Mouse (Mus musculus) forebrain, embryonic 12.5 days (tissue): ENCODE data around the gene Olfr459. TPM values are rescaled to one million over a fixed set of nuclear protein-coding genes. Genes with fewer than 3 reads are reported as not detected.

Source experiments
- ATAC-seq: fragments of 200-750 bp; cut with Nextera tagmentation; 2 replicates; pipeline ENCODE4 v1.8.0; 2017; ENCODE audit warnings: moderate TSS enrichment; ENCODE audit not compliant: low FRiP score
- H3K27ac ChIP-seq: fragments of 300-500 bp; sonication (generic); 2 replicates; pipeline ENCODE4 v1.5.1; 2016; ENCODE audit warnings: mild to moderate bottlenecking
- H3K27me3 ChIP-seq: fragments of 300-500 bp; sonication (generic); 2 replicates; pipeline ENCODE4 v1.6.1; 2016; ENCODE audit warnings: mild to moderate bottlenecking
- H3K36me3 ChIP-seq: fragments of 300-500 bp; sonication (generic); replicated peaks from 2 replicates; pipeline ENCODE4 v1.6.1; 2016; ENCODE audit warnings: mild to moderate bottlenecking
- H3K4me1 ChIP-seq: fragments of 300-500 bp; sonication (generic); 2 replicates; pipeline ENCODE4 v1.6.1; 2016
- H3K4me2 ChIP-seq: fragments of 300-500 bp; sonication (generic); 2 replicates; pipeline ENCODE4 v1.6.1; 2016; ENCODE audit warnings: mild to moderate bottlenecking, moderate library complexity
- H3K4me3 ChIP-seq: fragments of 300-500 bp; sonication (generic); replicated peaks from 2 replicates; pipeline ENCODE4 v1.5.1; 2016; ENCODE audit warnings: mild to moderate bottlenecking
- H3K9ac ChIP-seq: fragments of 300-500 bp; sonication (generic); 2 replicates; pipeline ENCODE4 v1.6.1; 2016; ENCODE audit warnings: mild to moderate bottlenecking
- H3K9me3 ChIP-seq: fragments of 300-500 bp; sonication (generic); 2 replicates; pipeline ENCODE4 v1.6.1; 2016
- WGBS: fragments of 180-500 bp; shearing (Covaris S2); methylation state at CpG from one replicate; pipeline ENCODE4 v1.1.7; 2016; 5-methylcytosine and 5-hydroxymethylcytosine counted together
- polyA plus RNA-seq: library from polyadenylated mRNA; unstranded; fragments of >200 nt; fragmentation: Nextera tagmentation; extraction: Ambion mirVana; gene quantifications from 2 replicates; pipeline ENCODE4 v1.2.1, GENCODE M21; 2016

The Olfr459 gene
- polyA plus RNA-seq, 1 experiment from 2014 or later = not detected

DNA sequence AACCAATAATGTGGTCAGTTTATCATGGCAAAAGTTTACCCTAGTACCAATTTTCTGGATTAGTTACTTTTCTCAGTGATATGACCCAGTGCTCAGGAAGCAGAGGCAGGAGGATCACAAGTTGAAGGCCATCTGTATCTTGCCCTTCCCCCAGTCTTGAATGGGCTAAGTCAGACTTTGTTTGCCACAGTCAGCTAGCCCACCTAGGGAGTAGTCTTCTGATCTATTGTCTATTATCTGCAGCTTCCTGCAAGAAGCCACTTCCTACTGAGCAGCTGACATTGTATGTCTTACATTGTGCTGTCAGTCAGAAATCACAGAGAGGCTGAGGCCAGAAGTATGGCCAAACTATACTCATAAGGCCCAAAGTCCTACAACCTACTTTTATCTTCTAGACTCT is 33.9 kb downstream of the Olfr459 start:
- no peaks in the 10 kb centered on the region for H3K36me3 ChIP-seq
- no peak overlapping the region for H3K9ac ChIP-seq
- no peak overlapping the region for H3K27ac ChIP-seq
- H3K27me3 ChIP-seq = no peaks in the 10 kb centered on the region
- no peaks in the 10 kb centered on the region for H3K4me1 ChIP-seq
- no peaks in the 10 kb centered on the region for H3K9me3 ChIP-seq
- H3K4me3 ChIP-seq = no peak overlapping the region
- no peak for ATAC-seq
- no peak overlapping the region for H3K4me2 ChIP-seq

DNA sequence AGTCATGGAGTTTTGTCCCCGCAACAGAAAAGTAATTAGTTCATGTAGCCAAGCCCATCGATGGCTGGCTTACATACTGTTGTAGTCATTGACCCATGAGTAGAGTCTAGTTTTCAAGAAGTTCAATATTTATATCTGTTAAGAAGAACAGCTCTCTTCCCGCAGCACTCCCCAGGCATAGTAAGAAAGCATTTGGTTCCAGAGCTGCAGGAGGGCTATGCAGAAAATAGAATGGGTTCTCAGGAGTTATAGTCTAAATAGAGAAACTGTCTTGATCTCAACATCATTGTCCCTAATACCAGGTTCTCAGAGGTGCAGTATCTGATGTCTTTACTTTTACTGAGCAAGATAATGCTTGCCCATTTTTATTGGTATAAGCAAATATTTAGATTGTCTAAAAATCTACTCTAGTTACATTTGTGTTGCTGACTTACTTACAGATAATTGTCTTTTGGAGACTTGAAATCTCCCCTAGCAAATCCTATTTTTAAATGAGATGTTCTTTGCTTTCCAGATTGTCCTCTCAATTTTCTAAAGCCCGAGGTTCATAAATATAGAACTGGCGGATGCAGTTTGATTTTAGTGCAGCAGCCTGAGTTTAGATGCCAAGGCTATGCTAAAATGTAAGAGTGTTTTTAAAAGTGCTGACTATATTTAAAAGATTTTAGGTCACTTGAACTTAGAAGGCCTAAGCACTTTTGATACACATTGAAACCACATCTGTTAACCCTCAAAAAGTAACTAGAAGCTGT is 40.1 kb downstream of the Olfr459 start:
- no peak overlapping the region for H3K27ac ChIP-seq
- H3K4me3 ChIP-seq = no peak overlapping the region
- H3K4me1 ChIP-seq = no peaks in the 10 kb centered on the region
- H3K4me2 ChIP-seq = no peak overlapping the region
- no peaks in the 10 kb centered on the region for H3K9me3 ChIP-seq
- H3K36me3 ChIP-seq = no peaks in the 10 kb centered on the region
- WGBS = 89% methylated on average over 5 of the region's 5 CpGs
- H3K9ac ChIP-seq = no peak overlapping the region
- ATAC-seq = no peak
- no peaks in the 10 kb centered on the region for H3K27me3 ChIP-seq

DNA sequence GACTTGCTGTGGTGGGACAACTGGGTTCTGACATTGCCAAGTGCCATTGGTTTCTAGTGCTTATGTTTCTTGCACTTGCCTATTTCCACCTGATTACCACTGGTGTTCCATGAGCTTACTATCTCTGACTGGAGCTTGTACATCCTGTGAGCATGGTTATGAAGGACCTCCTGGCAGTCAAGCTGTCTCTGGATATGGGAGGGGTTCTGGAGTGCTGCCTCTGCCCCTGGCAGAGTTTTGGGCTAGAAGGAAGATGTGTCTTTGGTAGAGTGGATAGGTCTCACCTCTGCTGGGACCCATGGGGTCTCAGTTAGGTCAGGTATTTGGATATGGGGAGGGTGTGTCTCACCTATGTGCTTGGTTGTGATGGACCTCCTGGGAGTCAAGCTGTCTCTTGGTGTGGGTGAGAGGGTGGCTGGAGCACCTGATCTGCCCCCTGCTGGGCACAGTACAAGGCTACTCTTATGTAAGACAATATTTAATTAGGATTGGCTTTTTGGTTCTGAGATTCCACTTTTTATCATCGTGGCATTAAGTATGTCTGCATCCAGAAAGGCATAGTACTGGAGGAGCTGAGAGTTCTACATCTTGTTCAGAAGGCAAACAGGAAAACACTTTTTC is 46.9 kb downstream of the Olfr459 start:
- Histone ChIP-seq H3K4me3 (no peak overlapping the region), H3K27ac (no peak overlapping the region), H3K27me3 (no peaks in the 10 kb centered on the region), H3K9ac (no peak overlapping the region), H3K36me3 (no peaks in the 10 kb centered on the region), H3K4me1 (no peaks in the 10 kb centered on the region), H3K4me2 (no peak overlapping the region), H3K9me3 (no peaks in the 10 kb centered on the region)
- no peak for ATAC-seq
- 78% methylated on average over 1 of the region's 1 CpGs for WGBS

DNA sequence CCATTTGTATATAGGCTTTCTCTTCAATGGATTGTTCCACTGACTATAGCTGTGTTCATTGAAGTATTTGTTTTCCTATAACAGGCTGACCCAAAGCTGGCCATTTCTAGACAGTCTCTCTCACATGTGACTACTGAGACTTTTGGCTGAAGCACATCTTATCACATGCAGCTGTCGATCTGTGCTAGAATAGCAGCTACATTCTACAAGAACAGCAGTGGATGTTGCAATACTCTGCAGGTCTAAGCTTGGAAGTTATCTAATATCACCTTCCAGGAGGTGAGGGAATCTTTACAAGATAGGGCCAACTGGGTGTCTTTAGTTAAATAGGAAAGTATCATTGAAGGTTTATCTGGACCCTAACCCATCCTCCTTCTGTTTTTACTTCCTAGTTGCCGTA is 53.5 kb downstream of the Olfr459 start:
- Histone ChIP-seq H3K27ac (no peak overlapping the region), H3K4me3 (no peak overlapping the region), H3K9me3 (no peaks in the 10 kb centered on the region), H3K4me1 (no peaks in the 10 kb centered on the region), H3K36me3 (no peaks in the 10 kb centered on the region), H3K27me3 (no peaks in the 10 kb centered on the region), H3K9ac (no peak overlapping the region), H3K4me2 (no peak overlapping the region)
- WGBS = 88% methylated on average over 2 of the region's 2 CpGs
- ATAC-seq = no peak

Other genes with a start within 250 kb of the Olfr459 start
- gene Ephb6, start 169.7 kb downstream of the Olfr459 start, polyA plus RNA-seq = 17.7 and 18.4 TPM in 2 replicates
- gene Trpv6, start 138.8 kb downstream of the Olfr459 start, polyA plus RNA-seq = 0.31 and 0.52 TPM in 2 replicates
- gene Trpv5, start 94.4 kb downstream of the Olfr459 start, polyA plus RNA-seq = not detected in 2 replicates
- not detected in 2 replicates for gene Llcfc1, start 90.7 kb downstream of the Olfr459 start, polyA plus RNA-seq
- 5.8 and 7.5 TPM in 2 replicates for gene Kel, start 70.8 kb downstream of the Olfr459 start, polyA plus RNA-seq
- gene Pip, start 72.4 kb upstream of the Olfr459 start, polyA plus RNA-seq = not detected in 2 replicates
- not detected in 2 replicates for gene Sval2, start 77.8 kb upstream of the Olfr459 start, polyA plus RNA-seq
- gene Sval1, start 176.5 kb upstream of the Olfr459 start, polyA plus RNA-seq = not detected in 2 replicates
- gene Sval3, start 193.0 kb upstream of the Olfr459 start, polyA plus RNA-seq = not detected in 2 replicates